Mouse (Mus musculus) layer of hippocampus, adult 2 months (tissue): ENCODE results near the gene Tmeff1. TPM values are rescaled to one million over a fixed set of nuclear protein-coding genes. Genes with fewer than 3 reads are reported as not detected.
"Not testable (repeated sequence)": the region's sequence is repeated elsewhere in the genome, so short reads cannot be mapped to it uniquely, and the experiment has no call there.

Experiments used
- DNase-seq, 2 experiments: peaks; one replicate each; pipeline ENCODE4 v3.0.0; 2022; ENCODE audit warnings: low spot score in 2 of 2
- H3K27ac ChIP-seq: fragments of 200-600 bp; 2 replicates; pipeline ENCODE4 v1.8.1; 2022
- H3K4me3 ChIP-seq: fragments of 200-600 bp; 2 replicates; pipeline ENCODE4 v1.8.1; 2022; ENCODE audit warnings: mild to moderate bottlenecking
- CTCF ChIP-seq: fragments of 200-600 bp; conservative IDR thresholded peaks from 2 replicates; pipeline ENCODE4 v1.8.1; 2022; ENCODE audit warnings: antibody characterized with exemption, mild to moderate bottlenecking, moderate library complexity
- total RNA-seq, 2 experiments: library from RNA; stranded (reverse); gene quantifications; 2 replicates each; pipeline ENCODE4 v1.2.3; 2021

Gene Tmeff1
- total RNA-seq, 2 experiments from 2014 or later: 122 to 130 TPM

DNA sequence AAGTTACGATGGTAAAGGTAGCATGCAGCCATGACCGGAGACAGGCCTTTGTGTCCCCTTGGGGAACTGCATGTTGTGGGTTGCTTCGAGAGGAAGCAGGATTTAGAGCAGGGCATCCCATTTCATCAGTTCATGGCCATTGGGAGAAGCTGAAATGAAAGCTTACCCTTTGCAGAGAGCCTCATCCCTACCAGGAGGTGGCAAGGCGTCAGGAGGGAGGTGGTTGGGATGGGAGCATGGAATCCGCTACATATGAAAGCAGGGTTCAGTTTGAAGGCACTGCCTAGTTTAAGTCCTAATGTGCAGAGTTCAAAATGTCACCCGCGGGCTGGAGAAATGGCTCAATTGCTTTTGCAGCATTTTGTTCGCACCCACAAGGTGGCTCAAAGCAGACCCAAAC is 92.3 kb downstream of the Tmeff1 start:
- Histone ChIP-seq H3K27ac (no peak overlapping the region), H3K4me3 (no peak overlapping the region)
- no peak for TF ChIP-seq CTCF
- DNase-seq: no peak

DNA sequence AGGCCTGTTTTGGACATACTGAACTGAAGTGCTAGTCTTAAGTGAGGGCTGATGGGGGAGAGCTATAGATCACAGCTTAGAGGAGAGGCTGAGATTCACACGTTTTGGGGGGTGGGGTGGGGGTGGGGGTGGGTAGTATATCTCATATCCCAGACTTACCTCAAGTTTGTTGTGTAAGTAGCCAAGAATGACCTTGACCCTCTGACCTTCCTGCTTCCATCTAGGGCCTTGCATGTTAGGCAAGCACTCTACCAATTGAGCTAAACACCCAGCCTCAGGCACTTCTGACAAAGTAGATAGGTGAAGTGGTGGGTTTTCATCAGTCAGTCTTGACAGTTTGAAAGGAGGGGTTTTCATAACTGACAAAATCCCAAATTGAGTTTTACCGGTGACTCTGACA is 92.8 kb downstream of the Tmeff1 start:
- no peak for DNase-seq
- H3K4me3 ChIP-seq: no peak overlapping the region
- TF ChIP-seq CTCF: no peak
- H3K27ac ChIP-seq: no peak overlapping the region

DNA sequence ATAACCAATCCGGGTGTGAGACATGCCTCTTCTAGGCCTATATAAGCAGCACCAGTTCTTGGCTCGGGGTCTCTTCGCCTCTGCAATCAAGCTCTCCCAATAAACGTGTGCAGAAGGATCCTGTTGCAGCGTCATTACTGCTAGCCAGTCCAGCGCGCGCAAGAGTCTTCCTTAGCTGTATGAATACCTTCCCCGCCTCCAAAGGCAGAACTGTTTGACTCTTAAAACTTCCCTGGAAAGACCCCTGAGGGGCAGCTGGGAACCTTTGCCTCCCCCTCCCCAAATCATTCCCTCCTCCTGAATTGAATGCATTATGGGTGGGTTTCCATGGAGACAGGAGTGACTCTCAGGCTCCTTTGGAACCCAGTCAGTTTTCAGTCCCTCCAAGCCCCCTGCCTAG is 93.8 kb downstream of the Tmeff1 start:
- no peak overlapping the region for H3K27ac ChIP-seq
- no peak for TF ChIP-seq CTCF
- H3K4me3 ChIP-seq: no peak overlapping the region
- no peak for DNase-seq

DNA sequence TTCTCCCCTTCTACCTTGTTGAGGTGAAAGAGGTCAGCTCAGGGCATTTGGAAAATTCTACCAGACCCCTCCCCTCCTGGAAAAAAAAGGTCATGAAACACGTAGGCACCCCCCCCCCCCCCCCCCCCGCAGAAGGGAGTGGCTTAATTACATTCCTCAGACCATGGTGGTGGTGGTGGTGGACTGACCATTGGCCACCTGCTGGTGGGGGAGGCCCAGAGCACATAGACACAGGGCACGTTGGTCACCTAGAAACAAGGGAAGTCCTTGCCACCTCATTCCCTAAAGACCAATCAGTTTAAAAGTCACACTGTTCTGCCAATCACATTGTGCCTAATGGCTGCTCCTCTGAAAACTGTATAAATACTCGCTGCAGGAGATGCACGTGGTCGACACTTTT is 94.8 kb downstream of the Tmeff1 start:
- not testable (repeated sequence) for DNase-seq, H3K4me3 ChIP-seq, H3K27ac ChIP-seq

DNA sequence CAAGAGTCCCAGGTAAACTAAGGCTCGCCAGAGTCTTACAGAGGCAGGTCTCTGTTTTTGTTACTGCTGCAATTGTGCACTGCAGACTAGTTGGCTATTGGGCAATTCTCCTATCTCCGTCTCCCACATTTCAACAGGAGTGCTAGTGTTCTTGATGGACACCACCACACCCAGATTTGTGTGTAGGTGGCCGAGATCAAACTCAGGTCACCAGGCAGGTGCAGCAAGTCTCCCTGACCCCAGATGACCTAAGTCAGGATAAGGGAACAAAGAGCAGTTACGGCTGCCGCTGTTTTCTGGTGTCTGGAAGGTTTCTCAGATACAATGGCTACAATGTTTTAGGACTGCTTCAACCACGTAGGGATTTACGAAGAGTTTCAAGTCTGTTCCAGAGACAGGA is 95.2 kb downstream of the Tmeff1 start:
- Histone ChIP-seq H3K27ac (no peak overlapping the region), H3K4me3 (no peak overlapping the region)
- no peak for DNase-seq
- TF ChIP-seq CTCF: no peak

DNA sequence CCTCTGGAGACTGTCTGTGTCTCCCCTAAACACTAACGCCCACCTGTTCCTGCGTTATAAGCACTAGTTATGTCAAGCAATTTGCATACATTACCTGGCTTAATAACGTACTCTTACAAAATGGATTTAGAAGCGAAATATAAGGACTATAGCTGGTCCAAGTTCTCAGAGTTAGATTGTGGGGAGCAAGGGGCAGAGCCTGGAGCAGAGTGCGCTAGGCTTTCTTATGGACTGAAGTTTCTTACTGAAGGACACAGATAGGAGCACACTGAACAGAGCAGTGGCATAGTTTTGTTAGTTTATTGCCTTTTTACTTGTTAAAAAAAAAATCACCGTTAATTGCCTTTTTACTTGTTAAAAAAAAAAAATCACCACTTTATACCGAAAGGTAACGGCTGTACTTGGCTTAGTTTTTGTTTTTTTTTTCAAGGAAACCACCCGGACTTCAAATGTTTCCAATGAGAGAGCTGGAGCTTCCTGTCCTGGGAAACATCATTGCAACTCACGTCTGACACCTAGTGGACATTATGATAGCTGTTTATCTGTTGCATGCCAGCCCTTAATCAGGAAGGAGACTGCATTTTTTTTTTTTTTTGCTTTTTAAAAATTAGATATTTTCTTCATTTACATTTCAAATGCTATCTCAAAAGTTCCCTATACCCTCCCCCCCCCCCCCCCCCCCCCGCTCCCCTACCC is 95.8 kb downstream of the Tmeff1 start:
- H3K27ac ChIP-seq: no peak overlapping the region
- DNase-seq: peak; percentile 62 to 71
- TF ChIP-seq CTCF: peak; percentile 80
- H3K4me3 ChIP-seq: peak overlapping the region; percentile 1; the same call in 1 of the 2 replicates

DNA sequence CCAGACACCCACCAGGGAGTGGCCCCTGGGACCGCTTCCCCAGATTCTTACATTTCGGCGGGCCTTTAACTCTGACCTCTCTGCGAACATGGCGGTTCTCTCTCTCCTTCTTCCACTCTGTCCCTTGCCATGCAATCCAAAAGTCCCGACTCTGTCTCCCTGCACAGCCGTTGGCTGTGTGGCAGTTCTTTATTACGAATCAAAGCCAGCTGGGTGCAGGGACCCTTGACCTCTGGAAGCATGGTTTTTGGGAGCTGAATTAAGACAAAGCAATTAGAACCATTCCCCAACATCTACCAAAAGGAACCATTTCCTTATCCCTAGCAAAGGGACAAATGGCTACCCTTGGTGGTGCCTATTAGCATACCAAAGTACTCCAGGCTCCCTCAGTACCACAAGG is 98.2 kb downstream of the Tmeff1 start:
- Histone ChIP-seq H3K4me3 (peak overlapping the region; percentile 52), H3K27ac (peak overlapping the region; percentile 87)
- TF ChIP-seq CTCF: no peak
- no peak for DNase-seq

DNA sequence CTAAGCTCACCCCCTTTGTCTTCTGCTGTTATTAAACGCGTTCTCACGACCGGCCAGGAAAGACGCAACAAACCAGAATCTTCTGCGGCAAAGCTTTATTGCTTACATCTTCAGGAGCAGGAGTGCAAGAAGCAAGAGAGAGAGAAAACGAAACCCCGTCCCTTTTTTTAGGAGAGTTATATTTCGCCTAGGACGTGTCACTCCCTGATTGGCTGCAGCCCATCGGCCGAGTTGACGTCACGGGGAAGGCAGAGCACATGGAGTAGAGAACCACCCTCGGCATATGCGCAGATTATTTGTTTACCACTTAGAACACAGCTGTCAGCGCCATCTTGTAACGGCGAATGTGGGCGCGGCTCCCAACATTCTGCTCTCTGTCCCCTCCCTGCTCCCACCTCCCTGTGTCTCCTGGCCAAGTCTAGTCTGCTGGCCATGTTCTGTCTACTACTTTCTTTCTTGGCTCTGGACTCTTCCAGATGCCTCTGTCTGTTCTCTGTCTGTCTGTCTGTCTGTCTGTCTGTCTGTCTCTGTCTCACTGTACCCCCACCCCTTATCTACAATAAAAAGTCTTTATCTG is 98.7 kb downstream of the Tmeff1 start:
- H3K27ac ChIP-seq: peak overlapping the region; percentile 87
- not testable (repeated sequence) for DNase-seq
- peak overlapping the region; percentile 52 for H3K4me3 ChIP-seq

DNA sequence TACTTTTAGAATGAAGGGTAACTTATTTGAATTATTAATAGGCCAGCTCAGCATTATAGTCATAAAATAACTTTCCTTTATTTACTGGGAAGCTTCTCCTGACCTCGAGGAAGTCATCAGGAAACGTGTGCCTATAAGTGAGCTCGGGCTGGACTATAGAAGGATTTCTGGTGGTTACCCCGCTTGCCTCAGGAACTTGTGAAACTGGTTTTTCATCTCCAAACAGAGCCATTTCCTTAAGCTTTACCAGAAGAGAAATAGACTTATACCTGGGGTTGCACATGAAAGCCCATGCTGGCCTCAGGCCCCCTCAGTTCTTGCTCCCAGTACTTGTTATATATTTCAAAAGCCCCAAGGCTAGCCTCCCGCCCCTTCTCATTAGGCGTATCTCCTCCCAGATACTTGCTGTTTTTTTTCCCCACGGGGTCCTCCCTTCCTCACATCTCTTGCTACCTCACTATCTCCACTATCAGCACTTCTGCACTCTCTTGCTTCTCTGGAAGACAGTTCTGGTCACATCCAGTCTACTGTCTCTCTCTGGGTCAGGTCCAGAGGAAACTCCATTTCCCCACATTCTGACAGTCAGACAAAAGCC is 99.7 kb downstream of the Tmeff1 start:
- Histone ChIP-seq H3K4me3 (no peak overlapping the region), H3K27ac (no peak overlapping the region)
- no peak for TF ChIP-seq CTCF
- no peak for DNase-seq

DNA sequence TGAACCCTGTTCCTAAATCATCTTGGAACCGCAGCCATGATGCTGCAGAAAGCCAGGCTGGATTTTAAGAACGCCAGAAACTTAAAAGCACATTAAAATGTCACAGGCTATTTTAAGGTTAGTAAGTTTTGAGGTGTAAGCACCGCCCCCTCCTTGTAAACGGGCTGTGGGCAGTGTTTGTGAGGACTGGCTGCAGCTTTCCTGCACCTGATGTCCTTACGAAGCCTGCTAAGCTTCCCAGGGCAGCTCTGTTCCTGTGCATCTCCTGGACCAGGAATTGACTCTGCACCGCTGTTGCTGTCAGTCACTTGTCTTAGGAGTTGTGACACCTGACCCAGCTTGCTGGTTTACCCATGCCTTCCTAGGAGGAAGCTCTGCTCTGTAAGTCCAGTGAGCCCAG is 103.2 kb downstream of the Tmeff1 start:
- no peak for DNase-seq
- H3K4me3 ChIP-seq: no peak overlapping the region
- no peak for TF ChIP-seq CTCF
- no peak overlapping the region for H3K27ac ChIP-seq

DNA sequence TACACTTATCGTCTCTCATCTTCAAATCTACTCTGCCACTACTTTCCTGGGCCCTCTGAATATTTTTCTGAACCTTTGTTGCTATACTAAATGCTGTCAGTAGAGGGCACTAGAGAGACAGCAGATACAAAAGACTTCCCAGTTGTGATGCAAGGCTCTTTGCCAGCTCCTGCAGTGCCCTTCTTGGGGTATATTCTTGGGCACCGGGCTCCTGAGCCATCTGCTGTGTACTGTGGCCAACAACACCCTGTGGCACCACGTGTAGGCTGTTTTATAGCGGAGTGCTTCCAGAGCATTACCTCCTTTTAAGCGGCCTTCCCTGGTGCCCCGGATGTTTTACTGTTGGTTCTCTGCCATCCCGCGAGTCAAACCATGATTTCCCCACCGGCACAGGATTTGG is 105.7 kb downstream of the Tmeff1 start:
- TF ChIP-seq CTCF: peak; percentile 93
- Histone ChIP-seq H3K27ac (no peak overlapping the region), H3K4me3 (peak overlapping the region; percentile 26)
- DNase-seq: peak; percentile 66 to 71

DNA sequence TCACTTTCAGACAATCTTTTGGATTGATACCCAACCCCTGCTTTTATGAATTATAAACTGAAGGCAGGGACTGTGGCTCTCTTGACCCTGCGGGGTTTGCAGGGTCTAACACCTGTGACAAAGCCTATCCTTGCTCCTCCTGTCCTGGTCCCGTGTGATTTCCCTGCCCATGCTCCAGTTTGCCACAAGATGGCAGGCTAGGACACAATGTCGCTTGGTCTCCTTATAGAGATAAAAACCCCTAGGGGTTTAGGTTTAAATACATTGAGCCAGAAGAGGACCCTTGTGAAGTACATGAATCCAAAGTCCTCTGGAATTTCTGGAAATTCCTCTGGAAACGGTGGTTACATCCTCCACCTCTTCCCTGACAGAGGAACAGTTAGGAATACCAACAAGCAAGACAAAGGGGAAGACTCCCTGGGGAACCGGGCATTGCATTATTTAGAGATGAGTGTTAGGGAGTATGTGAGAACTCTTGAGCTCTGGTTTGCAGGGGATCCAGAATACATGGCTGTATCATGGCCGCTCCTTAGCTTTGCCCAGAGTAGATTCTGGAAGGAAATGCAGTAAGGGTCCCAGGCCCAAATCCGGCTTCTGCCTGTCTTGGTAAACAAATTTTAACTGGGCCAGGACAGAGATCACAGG is 106.9 kb downstream of the Tmeff1 start:
- H3K27ac ChIP-seq: no peak overlapping the region
- DNase-seq: peak; percentile 48 to 73
- H3K4me3 ChIP-seq: no peak overlapping the region
- peak; percentile 92 for TF ChIP-seq CTCF

DNA sequence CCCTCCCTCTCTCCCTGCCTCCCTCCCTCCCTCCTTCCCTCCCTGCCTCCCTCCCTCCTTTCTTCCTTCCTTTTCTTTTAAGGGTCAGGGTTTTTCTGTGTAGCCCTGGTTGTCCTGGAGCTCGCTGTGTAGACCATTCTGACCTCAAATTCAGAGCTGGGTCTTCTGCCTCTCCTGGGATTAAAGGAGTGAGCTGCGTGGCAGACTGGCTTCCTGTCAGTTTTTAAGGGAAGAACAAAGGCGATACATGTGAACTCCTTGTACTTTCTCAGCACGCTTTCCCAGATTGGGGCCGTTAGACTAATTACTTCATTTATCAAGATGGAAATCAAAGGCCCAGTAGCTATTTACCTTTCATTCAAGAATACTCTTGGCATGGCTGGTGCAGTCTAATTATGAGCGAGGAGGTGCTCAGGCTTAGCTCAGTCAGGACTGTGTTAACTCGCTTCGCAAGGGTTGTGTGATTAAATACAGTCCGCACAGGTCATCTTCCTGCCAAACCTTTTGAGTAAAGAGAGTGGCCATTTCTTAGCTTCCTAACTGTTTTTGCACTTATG is 107.8 kb downstream of the Tmeff1 start:
- Histone ChIP-seq H3K27ac (no peak overlapping the region), H3K4me3 (no peak overlapping the region)
- TF ChIP-seq CTCF: no peak
- no peak for DNase-seq

DNA sequence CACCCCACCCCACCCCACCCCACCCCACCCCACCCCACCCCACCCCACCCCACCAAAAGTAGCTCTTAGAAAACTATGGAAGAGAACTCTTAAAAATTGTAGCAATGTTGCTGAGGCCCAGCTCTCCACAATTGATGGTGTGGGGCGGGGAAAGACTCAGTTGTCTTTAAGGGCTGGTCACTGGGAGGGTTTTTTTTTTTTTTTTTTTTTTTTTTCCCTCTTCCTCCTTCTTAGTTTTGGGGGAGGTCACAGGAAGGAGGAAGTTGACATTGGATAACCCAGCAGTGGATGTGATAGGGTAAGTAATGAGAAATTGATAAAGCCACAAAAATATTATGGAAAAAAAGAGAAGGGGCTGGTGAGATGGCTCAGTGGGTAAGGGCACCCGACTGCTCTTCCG is 111.7 kb downstream of the Tmeff1 start:
- TF ChIP-seq CTCF: no peak
- H3K4me3 ChIP-seq: no peak overlapping the region
- no peak for DNase-seq
- H3K27ac ChIP-seq: no peak overlapping the region
